Mouse (Mus musculus): ENCODE data around the gene Ppbp.

- TF ChIP-seq POLR2A (IDR thresholded peaks at IDR 0.05; ENCODE audit: borderline replicate concordance, control insufficient read depth, low read depth, low read length) (no peak), CTCF (IDR thresholded peaks at IDR 0.05; ENCODE audit: control insufficient read depth, insufficient read depth, low read length) (no peak)
These were observed at the start of gene Ppbp for GRCm38 (mm10) chr5:90768218-90768617.

Measured in bone marrow, adult 2 months (tissue).